ENCODE assay signal across 35 mouse cellular contexts in the genomic region with DNA sequence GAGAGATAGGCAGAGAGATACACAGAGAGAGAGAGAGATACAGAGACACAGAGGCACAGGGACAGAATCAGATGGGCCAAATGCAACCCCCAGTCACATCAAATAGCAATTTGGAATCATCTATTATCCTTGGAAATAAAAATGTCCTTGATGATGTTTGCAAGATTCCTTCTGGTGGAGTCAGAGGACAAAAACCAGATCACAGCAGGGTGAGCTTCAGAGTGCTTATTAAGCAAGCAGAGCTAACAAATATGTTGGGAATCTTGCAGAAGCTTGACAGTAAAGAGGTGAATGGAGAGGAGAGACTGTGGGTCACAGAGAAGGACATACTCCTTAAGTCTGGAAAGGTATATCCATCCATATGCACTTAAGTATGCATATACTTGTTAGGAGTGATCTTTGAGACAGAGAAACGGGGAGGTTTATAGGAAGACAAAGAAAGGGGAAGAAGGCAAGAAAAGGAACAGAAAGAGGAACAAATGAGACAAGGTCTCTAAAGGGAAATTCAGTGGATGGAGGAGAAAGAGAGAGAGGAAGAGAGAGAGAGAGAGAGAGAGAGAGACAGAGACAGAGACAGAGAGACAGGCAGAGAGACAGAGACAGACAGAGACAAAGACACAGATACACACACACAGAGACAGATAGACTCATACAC.
DNase-seq lines count a peak whose midpoint lies in the region; ATAC-seq lines count a peak whose summit lies in the region.
"Had no signal": no experiment of that assay in that cellular context is flagged by ENCODE, and none has a peak within 500 bp of the region (broad histone marks: within the 10 kb centered on the region; RNA-seq: fewer than 3 reads in every experiment).

No protein-coding gene starts in this region.

- H3K36me3 ChIP-seq in heart, embryonic 16.5 days (ENCODE audit: control insufficient read depth, insufficient read depth), result no peaks in the 10 kb centered on the region
- H3K36me3 ChIP-seq in forebrain, embryonic 14.5 days (ENCODE audit: control insufficient read depth, insufficient read depth, low read length), result no peaks in the 10 kb centered on the region
- H3K36me3 ChIP-seq: heart, embryonic 15.5 days; hindbrain, embryonic 15.5 days; liver, embryonic 13.5 days; midbrain, embryonic 10.5 days; midbrain, embryonic 15.5 days; neural tube, embryonic 15.5 days had no signal

- intact Hi-C loops in heart, postnatal 36 days (cut with DNase I), result no loop called here

- ATAC-seq in heart, embryonic 16.5 days (replicated peaks; ENCODE audit: extremely low read depth, insufficient read depth, low FRiP score), result no peak
- ATAC-seq in megakaryocyte, adult 5-6 weeks (ENCODE audit: poor library complexity, severe bottlenecking), result peak; percentile 87
- no peak for ATAC-seq in forebrain, embryonic 14.5 days
- ATAC-seq: CD4-positive, CD25-positive, alpha-beta regulatory T cell, adult 4 months; forebrain, postnatal 0 days; inflammation-experienced regulatory T-cells, adult 6 months; lung, postnatal 0 days; midbrain, embryonic 15.5 days; Patski had no signal

- H3K4me2 ChIP-seq in heart, embryonic 16.5 days (ENCODE audit: low read depth, low read length), result no peak overlapping the region
- H3K4me2 ChIP-seq in forebrain, embryonic 14.5 days (ENCODE audit: low read length), result no peak overlapping the region
- H3K4me2 ChIP-seq: heart, embryonic 15.5 days; hindbrain, embryonic 15.5 days; liver, embryonic 13.5 days; midbrain, embryonic 15.5 days; neural tube, embryonic 15.5 days had no signal

- 71% methylated on average over 1 of the region's 1 CpGs for WGBS in heart, embryonic 16.5 days
- 74% methylated on average over 1 of the region's 1 CpGs for WGBS in forebrain, embryonic 14.5 days

- H3K9me3 ChIP-seq in heart, embryonic 16.5 days (replicated peaks; ENCODE audit: control insufficient read depth, low read length), result peaks cover 11% of the 10 kb centered on the region
- 0 out of 2 replicates have a peak, but pooled peaks cover 11% of the 10 kb centered on the region for H3K9me3 ChIP-seq in forebrain, embryonic 14.5 days (replicated peaks; ENCODE audit: control insufficient read depth, low read length)

- H3K27me3 ChIP-seq in heart, embryonic 16.5 days (ENCODE audit: control insufficient read depth, insufficient read depth, low read length), result no peaks in the 10 kb centered on the region
- no peaks in the 10 kb centered on the region for H3K27me3 ChIP-seq in forebrain, embryonic 14.5 days (replicated peaks; ENCODE audit: control insufficient read depth, insufficient read depth, low read length)
- H3K27me3 ChIP-seq: heart, embryonic 15.5 days; hindbrain, embryonic 15.5 days; liver, embryonic 13.5 days; midbrain, embryonic 15.5 days; neural tube, embryonic 15.5 days; Patski had no signal

- H3K4me1 ChIP-seq in heart, embryonic 16.5 days (ENCODE audit: control insufficient read depth, insufficient read depth, low read length), result peaks cover 5% of the 10 kb centered on the region
- H3K4me1 ChIP-seq in forebrain, embryonic 14.5 days (ENCODE audit: control insufficient read depth, insufficient read depth, low read length), result no peaks in the 10 kb centered on the region
- H3K4me1 ChIP-seq: heart, embryonic 10.5 days; hindbrain, embryonic 15.5 days; liver, embryonic 13.5 days; midbrain, embryonic 10.5 days; midbrain, embryonic 15.5 days; neural tube, embryonic 15.5 days had no signal

- H3K9ac ChIP-seq in heart, embryonic 16.5 days (ENCODE audit: low read length), result no peak overlapping the region
- H3K9ac ChIP-seq in forebrain, embryonic 14.5 days (ENCODE audit: low read length), result no peak overlapping the region
- H3K9ac ChIP-seq: forebrain, postnatal 0 days; heart, embryonic 15.5 days; hindbrain, embryonic 15.5 days; liver, embryonic 13.5 days; midbrain, embryonic 15.5 days; neural tube, embryonic 15.5 days had no signal

- no peak for DNase-seq in heart, postnatal 36 days
- peak; percentile 7 for DNase-seq in NIH3T3 (ENCODE audit: low read depth)
- no peak for DNase-seq in forebrain, embryonic 14.5 days (ENCODE audit: low spot score)
- DNase-seq in lung, postnatal 36 days, result no peak
- no peak for DNase-seq in layer of hippocampus, adult 8-10 months (ENCODE audit: low spot score in 2 of 2)
- DNase-seq: cerebellum, adult 18-20 months; cerebellum, postnatal 10 days; forebrain, postnatal 0 days; gastrocnemius, postnatal 14 days; heart, adult 11 months; heart, postnatal 4 days; kidney, adult 11 months; kidney, postnatal 36 days; left cerebral cortex, postnatal 4 days; liver, embryonic 13.5 days; lung, adult 18-20 months; right cerebral cortex, postnatal 25 days; thymus, adult 18-20 months; thymus, postnatal 25 days had no signal

- H3K4me3 ChIP-seq in heart, embryonic 16.5 days (ENCODE audit: low read length), result no peak overlapping the region
- H3K4me3 ChIP-seq in forebrain, embryonic 14.5 days (ENCODE audit: low read depth, low read length), result no peak overlapping the region
- H3K4me3 ChIP-seq: erythroblast, embryonic 14.5 days; heart, embryonic 10.5 days; heart, embryonic 15.5 days; hindbrain, embryonic 15.5 days; layer of hippocampus, adult 2 months; liver, embryonic 13.5 days; midbrain, embryonic 10.5 days; midbrain, embryonic 15.5 days; neural tube, embryonic 15.5 days had no signal

- 0 out of 2 replicates have a peak overlapping the region, but pooled peaks have one; percentile 24 for H3K27ac ChIP-seq in heart, embryonic 16.5 days (ENCODE audit: low read length)
- no peak overlapping the region for H3K27ac ChIP-seq in forebrain, embryonic 14.5 days (ENCODE audit: low read depth, low read length)
- H3K27ac ChIP-seq: heart, embryonic 10.5 days; heart, embryonic 15.5 days; hindbrain, embryonic 15.5 days; layer of hippocampus, adult 2 months; liver, embryonic 13.5 days; macrophage; midbrain, embryonic 10.5 days; midbrain, embryonic 15.5 days; neural tube, embryonic 15.5 days; stomach, postnatal 0 days had no signal
